8 mouse cellular contexts compared by ENCODE assay signal in genomic region chr11:120039581-120039980, GRCm38 (mm10). TPM values are rescaled to one million over a fixed set of nuclear protein-coding genes. Genes with fewer than 3 reads are reported as not detected.
DNase-seq lines count a peak whose midpoint lies in the region; ATAC-seq lines count a peak whose summit lies in the region.

No protein-coding gene starts in this region.

- H3K27me3 ChIP-seq in heart, embryonic 14.5 days (ENCODE audit: control insufficient read depth, insufficient read depth, low read length): no peaks in the 10 kb centered on the region
- no peaks in the 10 kb centered on the region for H3K27me3 ChIP-seq in lung, embryonic 15.5 days

- peaks cover 22 to 29% of the 10 kb centered on the region in 2 experiments for H3K4me1 ChIP-seq in heart, embryonic 14.5 days (ENCODE audit: control insufficient read depth in 2 of 2, insufficient read depth in 2 of 2, low read length in 2 of 2)
- H3K4me1 ChIP-seq in lung, embryonic 15.5 days: peaks cover 32% of the 10 kb centered on the region

- no peak overlapping the region for H3K4me3 ChIP-seq in heart, embryonic 14.5 days (ENCODE audit: control insufficient read depth in 1 of 2, insufficient read depth in 1 of 2, low read depth in 1 of 2, low read length in 2 of 2)
- no peak overlapping the region for H3K4me3 ChIP-seq in lung, embryonic 15.5 days

- intact Hi-C loops in heart, postnatal 25 days (cut with DNase I): no loop called here

- H3K36me3 ChIP-seq in heart, embryonic 14.5 days (ENCODE audit: control insufficient read depth, insufficient read depth, low read length): no peaks in the 10 kb centered on the region
- no peaks in the 10 kb centered on the region for H3K36me3 ChIP-seq in lung, embryonic 15.5 days

- DNase-seq in heart, adult 11 months: peak; percentile 95
- no peak for DNase-seq in heart, postnatal 25 days (ENCODE audit: low spot score)
- peak; percentile 42 for DNase-seq in brain, adult 2 months (ENCODE audit: low read depth, low spot score)
- DNase-seq in layer of hippocampus, adult 8-10 months (ENCODE audit: low spot score in 2 of 2): no peak
- no peak for DNase-seq in urinary bladder, postnatal 4 days (ENCODE audit: low spot score in 2 of 2)

- H3K9me3 ChIP-seq in heart, embryonic 14.5 days (ENCODE audit: control insufficient read depth, low read length): 0 out of 2 replicates have a peak, but pooled peaks cover 5% of the 10 kb centered on the region
- H3K9me3 ChIP-seq in lung, embryonic 15.5 days: no peaks in the 10 kb centered on the region

- peak overlapping the region; percentile 74 to 84 for H3K27ac ChIP-seq in heart, embryonic 14.5 days (replicated peaks in 1 of 2; ENCODE audit: control insufficient read depth in 1 of 2, insufficient read depth in 1 of 2, low read depth in 2 of 2, low read length in 2 of 2)
- peak overlapping the region; percentile 88 for H3K27ac ChIP-seq in lung, embryonic 15.5 days

- peak; percentile 28 for ATAC-seq in heart, embryonic 14.5 days (ENCODE audit: insufficient number of reproducible peaks, insufficient read depth, low FRiP score, low read depth)
- ATAC-seq in lung, embryonic 15.5 days (ENCODE audit: borderline replicate concordance, extremely low read depth, low FRiP score, low TSS enrichment): no peak
- no peak for ATAC-seq in activated CD4-positive, CD25-positive, alpha-beta regulatory T cell, adult 4 months

- 16% methylated on average over 4 of the region's 4 CpGs for WGBS in heart, embryonic 14.5 days
- 22% methylated on average over 4 of the region's 4 CpGs for WGBS in lung, embryonic 15.5 days

- H3K9ac ChIP-seq in heart, embryonic 14.5 days (ENCODE audit: low read length): 0 out of 2 replicates have a peak overlapping the region, but pooled peaks have one; percentile 21
- no peak overlapping the region for H3K9ac ChIP-seq in lung, embryonic 15.5 days

- no peak overlapping the region for H3K4me2 ChIP-seq in heart, embryonic 14.5 days (ENCODE audit: low read length)
- H3K4me2 ChIP-seq in lung, embryonic 15.5 days: no peak overlapping the region

RNA-seq across cellular contexts. Expression of gene Aatk, which starts 7.4 kb away (rescaled TPM):
- 1 to 10 TPM; 4.3 to 4.7 TPM for total RNA-seq in heart, postnatal 25 days (2021)
- polyA plus RNA-seq in heart, embryonic 14.5 days (2014; fragmentation: Nextera tagmentation; extraction: Ambion mirVana): 0.43 and 1.1 TPM in 2 replicates
- 2.1 and 3.3 TPM in 2 replicates for polyA plus RNA-seq in lung, embryonic 15.5 days (2015; fragmentation: Nextera tagmentation; extraction: Ambion mirVana)
- total RNA-seq in layer of hippocampus, adult 8-10 months (2022): 100 to 1,000 TPM; 217 to 247 (median 224) TPM
- polyA plus RNA-seq in activated CD4-positive, CD25-positive, alpha-beta regulatory T cell, adult 4 months (2017; shearing (Covaris generic)): not detected

RNA-seq across cellular contexts. Expression of gene Cep131, which starts 47.0 kb away (rescaled TPM):
- total RNA-seq in heart, postnatal 25 days (2021): 1 to 10 TPM; 9.3 to 9.7 TPM
- polyA plus RNA-seq in heart, embryonic 14.5 days (2014; fragmentation: Nextera tagmentation; extraction: Ambion mirVana): 11.6 and 12.1 TPM in 2 replicates
- 22.0 and 28.8 TPM in 2 replicates for polyA plus RNA-seq in lung, embryonic 15.5 days (2015; fragmentation: Nextera tagmentation; extraction: Ambion mirVana)
- 10 to 100 TPM; 34.0 to 41.5 (median 35.9) TPM for total RNA-seq in layer of hippocampus, adult 8-10 months (2022)
- polyA plus RNA-seq in activated CD4-positive, CD25-positive, alpha-beta regulatory T cell, adult 4 months (2017; shearing (Covaris generic)): 1 to 10 TPM; 1.2 to 1.5 TPM

RNA-seq across cellular contexts. Expression of gene Tepsin, which starts 59.0 kb away (rescaled TPM):
- total RNA-seq in heart, postnatal 25 days (2021): 1 to 10 TPM; 7.4 to 8.2 TPM
- polyA plus RNA-seq in heart, embryonic 14.5 days (2014; fragmentation: Nextera tagmentation; extraction: Ambion mirVana): 11.7 and 13.9 TPM in 2 replicates
- 12.2 and 14.2 TPM in 2 replicates for polyA plus RNA-seq in lung, embryonic 15.5 days (2015; fragmentation: Nextera tagmentation; extraction: Ambion mirVana)
- total RNA-seq in layer of hippocampus, adult 8-10 months (2022): 10 to 100 TPM; 17.7 to 18.2 (median 18.0) TPM
- 10 to 100 TPM in 1 of 2 experiments, 1 to 10 TPM in 1; 7.3 to 10.4 TPM for polyA plus RNA-seq in activated CD4-positive, CD25-positive, alpha-beta regulatory T cell, adult 4 months (2017; shearing (Covaris generic))

RNA-seq across cellular contexts. Expression of gene Ndufaf8, which starts 59.1 kb away (rescaled TPM):
- 10 to 100 TPM; 67.1 to 69.7 TPM for total RNA-seq in heart, postnatal 25 days (2021)
- polyA plus RNA-seq in heart, embryonic 14.5 days (2014; fragmentation: Nextera tagmentation; extraction: Ambion mirVana): 119 and 121 TPM in 2 replicates
- polyA plus RNA-seq in lung, embryonic 15.5 days (2015; fragmentation: Nextera tagmentation; extraction: Ambion mirVana): 68.0 and 75.9 TPM in 2 replicates
- total RNA-seq in layer of hippocampus, adult 8-10 months (2022): 10 to 100 TPM; 17.8 to 46.9 (median 30.6) TPM
- 10 to 100 TPM; 85.8 to 94.6 TPM for polyA plus RNA-seq in activated CD4-positive, CD25-positive, alpha-beta regulatory T cell, adult 4 months (2017; shearing (Covaris generic))

Comparison
In these comparisons a context has a peak if more than half of its experiments do, and no peak if none do; other contexts are left out.
1. DNase-seq: peak in heart, adult 11 months (single experiment) and brain, adult 2 months (single experiment); none in heart, postnatal 25 days (single experiment), layer of hippocampus, adult 8-10 months (0 of 2) and urinary bladder, postnatal 4 days (0 of 2).